In genomic region chr2:152819926-152820325, GRCm38 (mm10) we compare ENCODE assay signal across 8 mouse cellular contexts. TPM values are rescaled to one million over a fixed set of nuclear protein-coding genes. Genes with fewer than 3 reads are reported as not detected.
DNase-seq lines count a peak whose midpoint lies in the region; ATAC-seq and TF ChIP-seq lines count a peak whose summit lies in the region.

No protein-coding gene starts in this region.

- H3K9me3 ChIP-seq in heart, embryonic 15.5 days (replicated peaks): no peaks in the 10 kb centered on the region
- no peaks in the 10 kb centered on the region for H3K9me3 ChIP-seq in liver, embryonic 15.5 days (replicated peaks)

- H3K4me3 ChIP-seq in layer of hippocampus, adult 2 months: peak overlapping the region; percentile 3; the same call in 1 of the 2 replicates
- no peak overlapping the region for H3K4me3 ChIP-seq in cortical plate, adult 2 months (ENCODE audit: insufficient read depth, low read length)
- H3K4me3 ChIP-seq in heart, embryonic 15.5 days: no peak overlapping the region
- H3K4me3 ChIP-seq in liver, embryonic 15.5 days (replicated peaks): no peak overlapping the region

- no peak overlapping the region for H3K9ac ChIP-seq in heart, embryonic 15.5 days
- H3K9ac ChIP-seq in liver, embryonic 15.5 days: no peak overlapping the region

- H3K27me3 ChIP-seq in heart, embryonic 15.5 days: no peaks in the 10 kb centered on the region
- no peaks in the 10 kb centered on the region for H3K27me3 ChIP-seq in liver, embryonic 15.5 days

- whole genome bisulfite sequencing in heart, embryonic 15.5 days: 48% methylated on average over 4 of the region's 4 CpGs
- WGBS in liver, embryonic 15.5 days (ENCODE audit: insufficient replicate concordance): 89% methylated on average over 4 of the region's 4 CpGs

- DNase-seq in layer of hippocampus, adult 2 months (ENCODE audit: low spot score in 2 of 2): no peak
- DNase-seq in layer of hippocampus, adult 9-10 months (ENCODE audit: low spot score): no peak
- DNase-seq in ovary, postnatal 36 days (ENCODE audit: low spot score): no peak
- no peak for DNase-seq in right cerebral cortex, postnatal 4 days
- no peak for DNase-seq in gastrocnemius, postnatal 4 days (ENCODE audit: low spot score in 2 of 2)

- ATAC-seq in heart, embryonic 15.5 days (replicated peaks; ENCODE audit: insufficient number of reproducible peaks, insufficient read depth, low FRiP score, low read depth): no peak
- ATAC-seq in liver, embryonic 15.5 days (ENCODE audit: insufficient read depth): no peak

- H3K4me2 ChIP-seq in heart, embryonic 15.5 days: peak overlapping the region; percentile 33; the same call in 1 of the 2 replicates
- H3K4me2 ChIP-seq in liver, embryonic 15.5 days: no peak overlapping the region

- no peaks in the 10 kb centered on the region for H3K36me3 ChIP-seq in heart, embryonic 15.5 days
- H3K36me3 ChIP-seq in liver, embryonic 15.5 days (replicated peaks): peaks cover 67% of the 10 kb centered on the region

- TF ChIP-seq POLR2A in cortical plate, adult 2 months (IDR thresholded peaks at IDR 0.05; ENCODE audit: extremely low read depth, insufficient read depth, low read length): no peak

- no peak for TF ChIP-seq CTCF in layer of hippocampus, adult 2 months (conservative IDR thresholded peaks at IDR 0.05)
- no peak for TF ChIP-seq CTCF in cortical plate, adult 2 months (IDR thresholded peaks at IDR 0.05; ENCODE audit: extremely low read depth, insufficient read depth, low read length)

- H3K4me1 ChIP-seq in cortical plate, adult 2 months (ENCODE audit: control insufficient read depth, insufficient read depth, low read length): peaks cover 32% of the 10 kb centered on the region
- peaks cover 68% of the 10 kb centered on the region for H3K4me1 ChIP-seq in heart, embryonic 15.5 days (replicated peaks)
- peaks cover 95% of the 10 kb centered on the region for H3K4me1 ChIP-seq in liver, embryonic 15.5 days (replicated peaks)

- peak overlapping the region; percentile 93 for H3K27ac ChIP-seq in layer of hippocampus, adult 2 months
- peak overlapping the region; percentile 92 for H3K27ac ChIP-seq in cortical plate, adult 2 months (ENCODE audit: insufficient read depth, low read length)
- H3K27ac ChIP-seq in heart, embryonic 15.5 days: peak overlapping the region; percentile 88
- peak overlapping the region; percentile 99 for H3K27ac ChIP-seq in liver, embryonic 15.5 days (replicated peaks)

RNA-seq across cellular contexts. Expression of gene Bcl2l1, which starts 11.6 kb away (rescaled TPM):
- 100 to 1,000 TPM; 129 to 134 TPM for total RNA-seq in layer of hippocampus, adult 2 months (2021)
- 99.2 and 105 TPM in 2 replicates for polyA plus RNA-seq in cortical plate, adult 2 months (2012; rRNA removed)
- polyA plus RNA-seq in heart, embryonic 15.5 days (2015; fragmentation: Nextera tagmentation; extraction: Ambion mirVana): 69.5 and 80.7 TPM in 2 replicates
- 209 and 237 TPM in 2 replicates for polyA plus RNA-seq in liver, embryonic 15.5 days (2015; fragmentation: Nextera tagmentation; extraction: Ambion mirVana)
- 10 to 100 TPM; 24.5 to 29.2 TPM for total RNA-seq in gastrocnemius, postnatal 4 days (2021)

RNA-seq across cellular contexts. Expression of gene Tpx2, which starts 27.8 kb away (rescaled TPM):
- total RNA-seq in layer of hippocampus, adult 2 months (2021): 1 to 10 TPM; 2.0 to 2.2 TPM
- polyA plus RNA-seq in cortical plate, adult 2 months (2012; rRNA removed): 1.5 and 1.8 TPM in 2 replicates
- 47.3 and 49.9 TPM in 2 replicates for polyA plus RNA-seq in heart, embryonic 15.5 days (2015; fragmentation: Nextera tagmentation; extraction: Ambion mirVana)
- 52.8 and 59.4 TPM in 2 replicates for polyA plus RNA-seq in liver, embryonic 15.5 days (2015; fragmentation: Nextera tagmentation; extraction: Ambion mirVana)
- total RNA-seq in gastrocnemius, postnatal 4 days (2021): 10 to 100 TPM; 22.2 to 24.0 TPM

Comparison
In these comparisons a context has a peak if more than half of its experiments do, and no peak if none do; other contexts are left out.
1. RNA of gene Tpx2, which starts 27.8 kb away (polyA plus RNA-seq): 52.8 to 59.4 TPM in liver, embryonic 15.5 days and 47.3 to 49.9 TPM in heart, embryonic 15.5 days; 1.5 to 1.8 TPM in cortical plate, adult 2 months; every median in the first group is over 10 times any median in the second.
2. Peak in every context shown above with its lines, with median percentiles within 50 percentile points of each other: H3K27ac ChIP-seq.